Mouse (Mus musculus): ENCODE data around the gene Olfr1228.

The Olfr1228 gene

GRCm38 (mm10) chr2:89253962-89254361 is at the start of gene Olfr1228:
Gene Olfr1228, minus strand, starts transcription at chr2:89254062.
- DNase-seq (ENCODE audit: extremely low read depth, insufficient read length, low spot score): no peak

GRCm38 (mm10) chr2:89297168-89297567 is 43.3 kb upstream of the Olfr1228 start, which contains the start of gene Olfr1230:
Gene Olfr1230, minus strand, starts transcription at chr2:89297268.
- DNase-seq (ENCODE audit: extremely low read depth, insufficient read length, low spot score): no peak

GRCm38 (mm10) chr2:89287914-89288313 is 34.1 kb upstream of the Olfr1228 start, which contains the start of gene Olfr1229:
Gene Olfr1229, minus strand, starts transcription at chr2:89288014.
- DNase-seq (ENCODE audit: extremely low read depth, insufficient read length, low spot score): no peak

- no peak for DNase-seq (ENCODE audit: extremely low read depth, insufficient read length, low spot score)
Observed at GRCm38 (mm10) chr2:89199948-89200347, 53.9 kb downstream of the Olfr1228 start, which contains the start of gene Olfr1226. Gene Olfr1226, minus strand, starts transcription at chr2:89200048.
